In genomic region chr4:65077906-65078615, GRCm38 (mm10) we compare ENCODE assay signal across 21 mouse cellular contexts. TPM values are rescaled to one million over a fixed set of nuclear protein-coding genes. Genes with fewer than 3 reads are reported as not detected.
DNase-seq lines count a peak whose midpoint lies in the region; TF ChIP-seq lines count a peak whose summit lies in the region.
"Had no signal": no experiment of that assay in that cellular context is flagged by ENCODE, and none has a peak within 500 bp of the region (broad histone marks: within the 10 kb centered on the region; RNA-seq: fewer than 3 reads in every experiment).

No protein-coding gene starts in this region.

- WGBS in embryonic facial prominence, embryonic 10.5 days: 89% methylated on average over 6 of the region's 6 CpGs

- H3K4me1 ChIP-seq in embryonic facial prominence, embryonic 10.5 days: no peaks in the 10 kb centered on the region
- H3K4me1 ChIP-seq: heart, embryonic 10.5 days; heart, embryonic 15.5 days; midbrain, embryonic 10.5 days; neural tube, embryonic 12.5 days had no signal

- no peak for TF ChIP-seq CTCF in C2C12 (IDR thresholded peaks at IDR 0.05; ENCODE audit: control insufficient read depth, insufficient read depth, insufficient read length)

- no peaks in the 10 kb centered on the region for H3K27me3 ChIP-seq in C2C12 (ENCODE audit: control insufficient read depth, insufficient read depth, insufficient read length)
- H3K27me3 ChIP-seq in embryonic facial prominence, embryonic 10.5 days (replicated peaks; ENCODE audit: low read depth, poor library complexity, severe bottlenecking): no peaks in the 10 kb centered on the region
- H3K27me3 ChIP-seq: heart, embryonic 15.5 days; neural tube, embryonic 12.5 days had no signal

- H3K9me3 ChIP-seq in embryonic facial prominence, embryonic 10.5 days: no peaks in the 10 kb centered on the region
- H3K9me3 ChIP-seq: heart, embryonic 10.5 days; heart, embryonic 15.5 days; midbrain, embryonic 10.5 days; neural tube, embryonic 12.5 days had no signal

- H3ac ChIP-seq in C2C12 (ENCODE audit: control insufficient read depth, insufficient read length, low read depth): no peak overlapping the region

- H3K4me3 ChIP-seq in C2C12 (ENCODE audit: insufficient read depth, poor library complexity, severe bottlenecking): no peak overlapping the region
- no peak overlapping the region for H3K4me3 ChIP-seq in embryonic facial prominence, embryonic 10.5 days
- H3K4me3 ChIP-seq: heart, embryonic 10.5 days; heart, embryonic 15.5 days; midbrain, embryonic 10.5 days; neural tube, embryonic 12.5 days had no signal

- DNase-seq in cerebellum, adult 11 months: peak; percentile 13
- peak; percentile 75 for DNase-seq in cerebellum, adult 9-10 months
- DNase-seq in cerebellum, postnatal 36 days: peak; percentile 49 to 63
- DNase-seq in embryonic facial prominence, embryonic 10.5 days (ENCODE audit: low spot score): no peak
- no peak for DNase-seq in kidney, postnatal 10 days
- DNase-seq in adrenal gland, postnatal 25 days: no peak
- DNase-seq: adrenal gland, adult 8-10 months; gastrocnemius, postnatal 25 days; heart, adult 11 months; kidney, adult 2 months; liver; lung, adult 2 months; lung, postnatal 10 days had no signal

- no peaks in the 10 kb centered on the region for H3K79me2 ChIP-seq in C2C12 (ENCODE audit: control insufficient read depth, insufficient read depth)

- H3K27ac ChIP-seq in embryonic facial prominence, embryonic 10.5 days (replicated peaks): no peak overlapping the region
- H3K27ac ChIP-seq: heart, embryonic 10.5 days; heart, embryonic 15.5 days; kidney, postnatal 0 days; liver, embryonic 14.5 days; midbrain, embryonic 10.5 days; neural tube, embryonic 12.5 days had no signal

- no peaks in the 10 kb centered on the region for H3K36me3 ChIP-seq in C2C12 (ENCODE audit: control insufficient read depth, insufficient read depth)
- H3K36me3 ChIP-seq in embryonic facial prominence, embryonic 10.5 days (replicated peaks): no peaks in the 10 kb centered on the region
- H3K36me3 ChIP-seq: G1E; heart, embryonic 10.5 days; heart, embryonic 15.5 days; midbrain, embryonic 10.5 days; neural tube, embryonic 12.5 days had no signal

- no peaks in the 10 kb centered on the region for H3K79me3 ChIP-seq in C2C12 (ENCODE audit: low read depth)

TF ChIP-seq in C2C12, 6 proteins besides CTCF, POLR2A, EP300 and RAD21:
- no peak for TF ChIP-seq CEBPB (IDR thresholded peaks at IDR 0.05; ENCODE audit: low read depth)
- TF ChIP-seq USF1 (IDR thresholded peaks at IDR 0.05; ENCODE audit: low read depth): no peak
- peak; percentile 2 for TF ChIP-seq FOSL1 (IDR thresholded peaks at IDR 0.05; ENCODE audit: insufficient read depth, low read length, poor library complexity, severe bottlenecking)
- peak; percentile 47 for TF ChIP-seq MYOD1 (IDR thresholded peaks at IDR 0.05; ENCODE audit: control insufficient read depth, insufficient read length, low read depth)
- no peak for TF ChIP-seq MYOG (IDR thresholded peaks at IDR 0.05; ENCODE audit: control insufficient read depth, extremely low read depth, insufficient read length)
- TF ChIP-seq MAX (IDR thresholded peaks at IDR 0.05): peak; percentile 28

RNA-seq across cellular contexts. Expression of gene Pappa, which starts 45.9 kb away (rescaled TPM):
- polyA plus RNA-seq in C2C12 (2012; fragmentation: generic; extraction: Trizol): 0.57 TPM
- polyA plus RNA-seq in embryonic facial prominence, embryonic 10.5 days (2016; fragmentation: Nextera tagmentation; extraction: Ambion mirVana): 0.70 and 0.80 TPM in 2 replicates
- total RNA-seq in adrenal gland, postnatal 25 days (2021): 0.33 and 0.39 TPM in 2 replicates
- polyA plus RNA-seq: G1E had no signal

Comparison
In these comparisons a context has a peak if more than half of its experiments do, and no peak if none do; other contexts are left out.
1. DNase-seq: peak in cerebellum, adult 11 months (single experiment), cerebellum, adult 9-10 months (single experiment) and cerebellum, postnatal 36 days (2 of 2); none in embryonic facial prominence, embryonic 10.5 days (single experiment), kidney, postnatal 10 days (single experiment) and adrenal gland, postnatal 25 days (single experiment).